Mouse (Mus musculus): Measurements from ENCODE around the gene Mcm2. TPM values are rescaled to one million over a fixed set of nuclear protein-coding genes. Genes with fewer than 3 reads are reported as not detected.
A peak's percentile ranks its signal among the peaks of the same experiment; 100 is the strongest.

Gene Mcm2
- polyA plus RNA-seq, 1 experiment: 126 TPM

- Histone ChIP-seq H3K79me3 (ENCODE audit: low read depth) (peaks cover 27% of the 10 kb centered on the region), H3K79me2 (ENCODE audit: control insufficient read depth, insufficient read depth) (peaks cover 52% of the 10 kb centered on the region), H3ac (ENCODE audit: control insufficient read depth, insufficient read length, low read depth) (peak overlapping the region; percentile 57), H3K4me3 (ENCODE audit: insufficient read depth, poor library complexity, severe bottlenecking) (no peak overlapping the region), H3K36me3 (ENCODE audit: control insufficient read depth, insufficient read depth) (peaks cover 47% of the 10 kb centered on the region), H3K27me3 (ENCODE audit: control insufficient read depth, insufficient read depth, insufficient read length) (no peaks in the 10 kb centered on the region)
- TF ChIP-seq CTCF (IDR thresholded peaks at IDR 0.05; ENCODE audit: control insufficient read depth, insufficient read depth, insufficient read length) (no peak), MAX (IDR thresholded peaks at IDR 0.05) (no peak), USF1 (IDR thresholded peaks at IDR 0.05; ENCODE audit: low read depth) (no peak), CEBPB (IDR thresholded peaks at IDR 0.05; ENCODE audit: low read depth) (no peak), FOSL1 (IDR thresholded peaks at IDR 0.05; ENCODE audit: insufficient read depth, low read length, poor library complexity, severe bottlenecking) (no peak), MYOD1 (IDR thresholded peaks at IDR 0.05; ENCODE audit: control insufficient read depth, insufficient read length, low read depth) (no peak), MYOG (IDR thresholded peaks at IDR 0.05; ENCODE audit: control insufficient read depth, extremely low read depth, insufficient read length) (no peak)
These were observed 1.3 kb downstream of the Mcm2 start for GRCm38 (mm10) chr6:88897246-88897645.

GRCm38 (mm10) chr6:88895943-88896342 lies 2.6 kb downstream of the Mcm2 start:
- Histone ChIP-seq H3K4me3 (ENCODE audit: insufficient read depth, poor library complexity, severe bottlenecking) (no peak overlapping the region), H3K36me3 (ENCODE audit: control insufficient read depth, insufficient read depth) (peaks cover 60% of the 10 kb centered on the region), H3K27me3 (ENCODE audit: control insufficient read depth, insufficient read depth, insufficient read length) (no peaks in the 10 kb centered on the region)

GRCm38 (mm10) chr6:88893559-88893958 lies 5.0 kb downstream of the Mcm2 start:
- Histone ChIP-seq H3K27me3 (ENCODE audit: control insufficient read depth, insufficient read depth, insufficient read length) (no peaks in the 10 kb centered on the region), H3K36me3 (ENCODE audit: control insufficient read depth, insufficient read depth) (peaks cover 84% of the 10 kb centered on the region), H3K4me3 (ENCODE audit: insufficient read depth, poor library complexity, severe bottlenecking) (no peak overlapping the region)

More at GRCm38 (mm10) chr6:88895943-88896342, 2.6 kb downstream of the Mcm2 start:
- H3ac ChIP-seq (ENCODE audit: control insufficient read depth, insufficient read length, low read depth): no peak overlapping the region
- H3K79me2 ChIP-seq (ENCODE audit: control insufficient read depth, insufficient read depth): peaks cover 52% of the 10 kb centered on the region
- peaks cover 27% of the 10 kb centered on the region for H3K79me3 ChIP-seq (ENCODE audit: low read depth)
- TF ChIP-seq FOSL1 (IDR thresholded peaks at IDR 0.05; ENCODE audit: insufficient read depth, low read length, poor library complexity, severe bottlenecking) (no peak), MYOG (IDR thresholded peaks at IDR 0.05; ENCODE audit: control insufficient read depth, extremely low read depth, insufficient read length) (no peak), MAX (IDR thresholded peaks at IDR 0.05) (no peak), CEBPB (IDR thresholded peaks at IDR 0.05; ENCODE audit: low read depth) (no peak), MYOD1 (IDR thresholded peaks at IDR 0.05; ENCODE audit: control insufficient read depth, insufficient read length, low read depth) (no peak), CTCF (IDR thresholded peaks at IDR 0.05; ENCODE audit: control insufficient read depth, insufficient read depth, insufficient read length) (no peak), USF1 (IDR thresholded peaks at IDR 0.05; ENCODE audit: low read depth) (no peak)

GRCm38 (mm10) chr6:88890832-88891231 lies 7.7 kb downstream of the Mcm2 start:
- TF ChIP-seq MAX (IDR thresholded peaks at IDR 0.05): no peak
- no peak for TF ChIP-seq MYOD1 (IDR thresholded peaks at IDR 0.05; ENCODE audit: control insufficient read depth, insufficient read length, low read depth)
- TF ChIP-seq CEBPB (IDR thresholded peaks at IDR 0.05; ENCODE audit: low read depth): no peak
- no peak for TF ChIP-seq CTCF (IDR thresholded peaks at IDR 0.05; ENCODE audit: control insufficient read depth, insufficient read depth, insufficient read length)
- no peak for TF ChIP-seq USF1 (IDR thresholded peaks at IDR 0.05; ENCODE audit: low read depth)
- TF ChIP-seq FOSL1 (IDR thresholded peaks at IDR 0.05; ENCODE audit: insufficient read depth, low read length, poor library complexity, severe bottlenecking): no peak
- TF ChIP-seq MYOG (IDR thresholded peaks at IDR 0.05; ENCODE audit: control insufficient read depth, extremely low read depth, insufficient read length): no peak
- Histone ChIP-seq H3K4me3 (ENCODE audit: insufficient read depth, poor library complexity, severe bottlenecking) (no peak overlapping the region), H3K79me3 (ENCODE audit: low read depth) (peaks cover 9% of the 10 kb centered on the region), H3K27me3 (ENCODE audit: control insufficient read depth, insufficient read depth, insufficient read length) (no peaks in the 10 kb centered on the region), H3K36me3 (ENCODE audit: control insufficient read depth, insufficient read depth) (peaks cover 94% of the 10 kb centered on the region), H3ac (ENCODE audit: control insufficient read depth, insufficient read length, low read depth) (no peak overlapping the region), H3K79me2 (ENCODE audit: control insufficient read depth, insufficient read depth) (peaks cover 27% of the 10 kb centered on the region)

More at GRCm38 (mm10) chr6:88893559-88893958, 5.0 kb downstream of the Mcm2 start:
- H3K79me3 ChIP-seq (ENCODE audit: low read depth): peaks cover 27% of the 10 kb centered on the region
- H3ac ChIP-seq (ENCODE audit: control insufficient read depth, insufficient read length, low read depth): no peak overlapping the region
- H3K79me2 ChIP-seq (ENCODE audit: control insufficient read depth, insufficient read depth): peaks cover 52% of the 10 kb centered on the region
- TF ChIP-seq FOSL1 (IDR thresholded peaks at IDR 0.05; ENCODE audit: insufficient read depth, low read length, poor library complexity, severe bottlenecking) (no peak), CTCF (IDR thresholded peaks at IDR 0.05; ENCODE audit: control insufficient read depth, insufficient read depth, insufficient read length) (peak; percentile 85), MYOD1 (IDR thresholded peaks at IDR 0.05; ENCODE audit: control insufficient read depth, insufficient read length, low read depth) (no peak), MAX (IDR thresholded peaks at IDR 0.05) (no peak), USF1 (IDR thresholded peaks at IDR 0.05; ENCODE audit: low read depth) (no peak), CEBPB (IDR thresholded peaks at IDR 0.05; ENCODE audit: low read depth) (no peak)

- no peak overlapping the region for H3K4me3 ChIP-seq (ENCODE audit: insufficient read depth, poor library complexity, severe bottlenecking)
- no peaks in the 10 kb centered on the region for H3K27me3 ChIP-seq (ENCODE audit: control insufficient read depth, insufficient read depth, insufficient read length)
- TF ChIP-seq CEBPB (IDR thresholded peaks at IDR 0.05; ENCODE audit: low read depth) (no peak), FOSL1 (IDR thresholded peaks at IDR 0.05; ENCODE audit: insufficient read depth, low read length, poor library complexity, severe bottlenecking) (no peak)
- H3ac ChIP-seq (ENCODE audit: control insufficient read depth, insufficient read length, low read depth): no peak overlapping the region
- peaks cover 14% of the 10 kb centered on the region for H3K79me2 ChIP-seq (ENCODE audit: control insufficient read depth, insufficient read depth)
- no peaks in the 10 kb centered on the region for H3K79me3 ChIP-seq (ENCODE audit: low read depth)
- peaks cover 94% of the 10 kb centered on the region for H3K36me3 ChIP-seq (ENCODE audit: control insufficient read depth, insufficient read depth)
These were observed 9.1 kb downstream of the Mcm2 start for GRCm38 (mm10) chr6:88889410-88890042.

All from C2C12 (cell line).